Mouse (Mus musculus): ENCODE measurements at regions not wholly inside any gene's neighbourhood (a gene's known extent, or its start where the extent isn't known, plus 50 kb on each side); places are given as distances from the start of the nearest gene placed in this dataset.
A peak's percentile ranks its signal among the peaks of the same experiment; 100 is the strongest.

DNA sequence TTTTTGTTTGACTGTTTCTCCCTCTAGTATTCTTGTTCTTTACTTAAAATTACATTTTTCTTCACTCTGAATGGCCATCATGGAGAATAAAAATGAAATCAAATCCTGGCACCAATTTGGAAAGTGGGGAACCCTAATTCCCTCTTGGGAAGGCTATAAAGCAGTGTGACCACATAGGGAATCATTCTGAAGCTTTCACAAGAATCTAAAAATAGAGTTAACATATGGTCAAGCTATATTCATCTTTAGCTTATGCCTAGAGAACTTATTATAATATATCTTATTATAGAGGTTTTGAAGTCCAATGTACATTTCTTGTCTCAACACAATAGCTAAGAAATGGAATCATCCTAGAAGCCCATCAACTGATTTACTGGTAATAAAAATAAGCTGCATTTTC lies 448.5 kb downstream of the Slco4c1 start:
- no peaks in the 10 kb centered on the region for H3K79me2 ChIP-seq (ENCODE audit: control insufficient read depth, insufficient read depth, low read length, poor library complexity)
- H3K9me3 ChIP-seq (replicated peaks; ENCODE audit: insufficient read depth, low read length) = no peaks in the 10 kb centered on the region
- no peak for DNase-seq (ENCODE audit: low read depth, low spot score)
- no peaks in the 10 kb centered on the region for H3K27me3 ChIP-seq (ENCODE audit: control insufficient read depth in 1 of 2, insufficient read depth in 2 of 2, low read length in 2 of 2)
- no peak overlapping the region for H3K9ac ChIP-seq (ENCODE audit: control insufficient read depth, low read depth, low read length, poor library complexity, severe bottlenecking)
- no peaks in the 10 kb centered on the region for H3K4me1 ChIP-seq (ENCODE audit: control insufficient read depth in 1 of 2, insufficient read depth in 2 of 2, low read length in 2 of 2)
- no peak overlapping the region for H3K27ac ChIP-seq (ENCODE audit: control insufficient read depth, low read depth, low read length)
- H3K4me3 ChIP-seq (ENCODE audit: control insufficient read depth in 1 of 2, insufficient read depth in 1 of 2, low read depth in 2 of 2, low read length in 2 of 2) = no peak overlapping the region
- TF ChIP-seq E2F4 (IDR thresholded peaks at IDR 0.05; ENCODE audit: borderline replicate concordance, low read depth, low read length) (no peak), RAD21 (IDR thresholded peaks at IDR 0.05; ENCODE audit: low read depth, low read length) (no peak), KAT2A (conservative IDR thresholded peaks at IDR 0.05; ENCODE audit: low read depth, low read length) (no peak), ETS1 (IDR thresholded peaks at IDR 0.05; ENCODE audit: low read depth, low read length) (no peak)
- H3K36me3 ChIP-seq (ENCODE audit: control insufficient read depth in 1 of 2, insufficient read depth in 2 of 2, low read length in 2 of 2) = no peaks in the 10 kb centered on the region

- Histone ChIP-seq H3K9me3 (replicated peaks; ENCODE audit: insufficient read depth, low read length) (no peaks in the 10 kb centered on the region), H3K36me3 (ENCODE audit: control insufficient read depth in 1 of 2, insufficient read depth in 2 of 2, low read length in 2 of 2) (no peaks in the 10 kb centered on the region), H3K27me3 (ENCODE audit: control insufficient read depth in 1 of 2, insufficient read depth in 2 of 2, low read length in 2 of 2) (no peaks in the 10 kb centered on the region), H3K4me3 (ENCODE audit: control insufficient read depth in 1 of 2, insufficient read depth in 1 of 2, low read depth in 2 of 2, low read length in 2 of 2) (no peak overlapping the region), H3K9ac (ENCODE audit: control insufficient read depth, low read depth, low read length, poor library complexity, severe bottlenecking) (no peak overlapping the region), H3K4me1 (ENCODE audit: control insufficient read depth in 1 of 2, insufficient read depth in 2 of 2, low read length in 2 of 2) (no peaks in the 10 kb centered on the region), H3K79me2 (ENCODE audit: control insufficient read depth, insufficient read depth, low read length, poor library complexity) (no peaks in the 10 kb centered on the region), H3K27ac (ENCODE audit: control insufficient read depth, low read depth, low read length) (no peak overlapping the region)
- TF ChIP-seq EP300 (IDR thresholded peaks at IDR 0.05; ENCODE audit: low read depth in 1 of 2, low read length in 2 of 2) = peak in 1 of 2 experiments; percentile 18; a peak in 1 of 4 replicates
- TF ChIP-seq ZMIZ1 (IDR thresholded peaks at IDR 0.05; ENCODE audit: low read depth, low read length) = no peak
- no peak for TF ChIP-seq KAT2A (conservative IDR thresholded peaks at IDR 0.05; ENCODE audit: low read depth, low read length)
- no peak for TF ChIP-seq RAD21 (IDR thresholded peaks at IDR 0.05; ENCODE audit: low read depth, low read length)
- TF ChIP-seq CHD2 (IDR thresholded peaks at IDR 0.05; ENCODE audit: low read length) = no peak
- peak; percentile 25; the same call in 1 of the 2 replicates for TF ChIP-seq GATA1 (IDR thresholded peaks at IDR 0.05; ENCODE audit: low read depth, low read length)
- peak; percentile 31 for DNase-seq (ENCODE audit: low read depth, low spot score)
Measured at GRCm38 (mm10) chr1:96410837-96411612, 460.9 kb downstream of the Slco4c1 start.

- DNase-seq (ENCODE audit: low read depth, low spot score) = no peak
- Histone ChIP-seq H3K4me3 (ENCODE audit: control insufficient read depth in 1 of 2, insufficient read depth in 1 of 2, low read depth in 2 of 2, low read length in 2 of 2) (no peak overlapping the region), H3K9ac (ENCODE audit: control insufficient read depth, low read depth, low read length, poor library complexity, severe bottlenecking) (no peak overlapping the region), H3K79me2 (ENCODE audit: control insufficient read depth, insufficient read depth, low read length, poor library complexity) (no peaks in the 10 kb centered on the region), H3K36me3 (ENCODE audit: control insufficient read depth in 1 of 2, insufficient read depth in 2 of 2, low read length in 2 of 2) (no peaks in the 10 kb centered on the region), H3K27ac (ENCODE audit: control insufficient read depth, low read depth, low read length) (no peak overlapping the region), H3K4me1 (ENCODE audit: control insufficient read depth in 1 of 2, insufficient read depth in 2 of 2, low read length in 2 of 2) (no peaks in the 10 kb centered on the region), H3K9me3 (replicated peaks; ENCODE audit: insufficient read depth, low read length) (no peaks in the 10 kb centered on the region), H3K27me3 (ENCODE audit: control insufficient read depth in 1 of 2, insufficient read depth in 2 of 2, low read length in 2 of 2) (no peaks in the 10 kb centered on the region)
- TF ChIP-seq ZNF384 (IDR thresholded peaks at IDR 0.05; ENCODE audit: low read depth, low read length) = no peak
- no peak for TF ChIP-seq TBP (IDR thresholded peaks at IDR 0.05; ENCODE audit: low read depth, low read length)
- TF ChIP-seq CTCF (IDR thresholded peaks at IDR 0.05 in 2 of 3, conservative IDR thresholded peaks at IDR 0.05 in 1 of 3; ENCODE audit: control insufficient read depth in 1 of 3, insufficient read depth in 1 of 3, low read depth in 2 of 3, low read length in 3 of 3, poor library complexity in 1 of 3, severe bottlenecking in 1 of 3) = no peak
- TF ChIP-seq MEF2A (IDR thresholded peaks at IDR 0.05; ENCODE audit: extremely low read depth, insufficient replicate concordance, low read depth, low read length, poor library complexity, severe bottlenecking) = no peak
- TF ChIP-seq ETS1 (IDR thresholded peaks at IDR 0.05; ENCODE audit: low read depth, low read length) = no peak
- no peak for TF ChIP-seq SIN3A (IDR thresholded peaks at IDR 0.05; ENCODE audit: low read length)
- no peak for TF ChIP-seq CHD2 (IDR thresholded peaks at IDR 0.05; ENCODE audit: low read length)
- no peak for TF ChIP-seq ZMIZ1 (IDR thresholded peaks at IDR 0.05; ENCODE audit: low read depth, low read length)
- TF ChIP-seq MXI1 (IDR thresholded peaks at IDR 0.05; ENCODE audit: low read depth, low read length) = no peak
- no peak for TF ChIP-seq MAZ (IDR thresholded peaks at IDR 0.05; ENCODE audit: low read depth, low read length)
- no peak for TF ChIP-seq MAFK (IDR thresholded peaks at IDR 0.05; ENCODE audit: borderline replicate concordance, low read depth, low read length)
- TF ChIP-seq MYB (IDR thresholded peaks at IDR 0.05; ENCODE audit: low read depth, low read length) = no peak
- no peak for TF ChIP-seq USF2 (IDR thresholded peaks at IDR 0.05; ENCODE audit: borderline replicate concordance in 1 of 2, insufficient read depth in 1 of 2, low read depth in 1 of 2, low read length in 2 of 2)
- no peak for TF ChIP-seq MAX (IDR thresholded peaks at IDR 0.05; ENCODE audit: low read length)
- TF ChIP-seq E2F4 (IDR thresholded peaks at IDR 0.05; ENCODE audit: borderline replicate concordance, low read depth, low read length) = no peak
- TF ChIP-seq GABPA (IDR thresholded peaks at IDR 0.05; ENCODE audit: low read depth, low read length) = no peak
- no peak for TF ChIP-seq POLR2AphosphoS5 (IDR thresholded peaks at IDR 0.05; ENCODE audit: borderline replicate concordance, low read depth, low read length)
- no peak for TF ChIP-seq NELFE (IDR thresholded peaks at IDR 0.05; ENCODE audit: low read depth, low read length)
- TF ChIP-seq ZKSCAN1 (IDR thresholded peaks at IDR 0.05; ENCODE audit: low read depth, low read length) = no peak
- TF ChIP-seq RAD21 (IDR thresholded peaks at IDR 0.05; ENCODE audit: low read depth, low read length) = no peak
Measured at GRCm38 (mm10) chr1:96397982-96398381, 474.0 kb downstream of the Slco4c1 start.

All from MEL (cell line).